Mouse (Mus musculus): ENCODE data around the gene Pfdn4.
"Not testable (repeated sequence)": the region's sequence is repeated elsewhere in the genome, so short reads cannot be mapped to it uniquely, and the experiment has no call there.

Pfdn4 gene

DNA sequence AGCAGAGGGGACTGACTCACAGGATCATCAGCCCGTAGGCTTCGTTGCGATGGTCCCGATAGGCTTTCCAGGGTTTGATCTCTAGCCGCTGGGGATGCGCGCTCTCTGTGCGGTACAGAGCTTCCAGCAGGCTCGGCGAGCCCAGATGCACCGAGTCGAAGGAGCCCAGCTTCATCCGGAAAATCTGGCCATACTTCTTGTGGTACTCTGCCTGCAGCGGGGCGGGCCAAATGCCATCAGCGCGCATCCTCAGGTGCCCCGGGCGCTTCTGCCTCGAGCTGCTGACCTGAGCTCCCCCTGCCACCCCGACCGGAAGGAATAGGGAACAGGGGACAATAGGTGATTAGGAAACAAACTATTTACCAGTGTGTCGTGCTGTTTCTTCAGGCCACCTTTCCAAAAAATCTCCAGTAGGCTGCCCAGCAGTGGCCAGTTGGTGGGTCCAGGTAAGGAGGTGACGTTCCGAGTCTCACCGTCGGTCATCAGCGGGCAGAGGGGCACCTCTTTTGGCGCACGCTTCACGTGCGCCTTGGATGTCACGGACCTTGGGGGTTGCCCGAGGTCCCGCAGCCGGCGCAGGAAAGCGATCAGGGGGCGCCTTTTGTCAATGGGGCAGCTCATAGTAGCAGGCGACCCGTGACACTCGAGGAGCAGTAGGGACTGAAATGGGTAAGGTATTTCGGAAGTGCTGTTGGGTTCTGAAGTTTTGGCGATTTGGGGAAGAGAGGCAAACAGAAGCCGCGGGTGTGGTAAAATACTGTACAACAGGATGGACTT lies at the start of gene Pfdn4:
Gene Pfdn4, plus strand, starts transcription at position 275 of the 777 bp plus-strand sequence.
- DNase-seq (ENCODE audit: inconsistent ontology term): no peak

DNA sequence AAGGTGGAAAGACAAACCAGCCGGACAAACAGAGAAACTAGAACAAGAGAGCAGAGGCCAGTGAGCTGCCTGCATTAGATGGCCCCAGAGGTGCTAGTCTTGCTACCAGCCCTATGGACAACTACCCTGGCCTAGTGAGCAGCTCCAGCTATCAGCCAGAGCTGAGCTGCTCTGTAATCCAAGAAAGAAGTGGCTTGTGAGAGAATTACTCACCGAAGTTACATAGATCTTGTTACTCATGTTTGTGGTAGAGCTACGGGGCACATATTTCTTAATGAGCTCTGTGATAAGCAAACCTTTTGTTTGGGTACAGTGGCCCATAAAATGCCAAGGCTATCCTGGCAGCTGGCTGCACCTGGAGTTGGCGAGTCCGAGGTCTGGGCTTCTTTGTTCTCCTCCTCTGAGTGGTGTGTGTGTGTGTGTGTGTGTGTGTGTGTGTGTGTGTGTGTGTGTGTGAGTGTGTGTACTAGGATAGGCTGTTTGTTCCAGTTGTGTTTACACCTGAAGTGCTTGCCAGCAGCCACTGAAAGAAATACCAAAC lies 49.3 kb upstream of the Pfdn4 start:
- peak; percentile 73 for DNase-seq (ENCODE audit: inconsistent ontology term)

DNA sequence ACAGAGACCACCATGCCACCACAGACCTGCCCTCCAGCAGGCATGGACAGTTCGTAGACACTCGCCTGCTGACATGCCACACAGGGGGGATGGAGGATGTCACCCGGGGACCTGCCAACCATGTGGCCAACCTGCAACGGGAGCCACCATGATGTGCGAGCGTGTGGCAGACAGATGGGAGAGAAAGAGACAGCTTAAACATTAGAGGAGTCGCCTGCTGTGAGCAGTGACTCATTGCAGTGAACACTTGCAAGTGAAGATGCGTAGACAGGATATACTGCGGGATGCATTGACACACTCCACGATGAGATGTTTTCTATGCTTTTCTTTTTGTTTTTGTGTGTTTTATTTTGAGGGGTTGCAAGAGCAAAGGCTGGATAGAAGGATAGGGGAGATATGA lies 48.6 kb upstream of the Pfdn4 start:
- DNase-seq (ENCODE audit: inconsistent ontology term): no peak

DNA sequence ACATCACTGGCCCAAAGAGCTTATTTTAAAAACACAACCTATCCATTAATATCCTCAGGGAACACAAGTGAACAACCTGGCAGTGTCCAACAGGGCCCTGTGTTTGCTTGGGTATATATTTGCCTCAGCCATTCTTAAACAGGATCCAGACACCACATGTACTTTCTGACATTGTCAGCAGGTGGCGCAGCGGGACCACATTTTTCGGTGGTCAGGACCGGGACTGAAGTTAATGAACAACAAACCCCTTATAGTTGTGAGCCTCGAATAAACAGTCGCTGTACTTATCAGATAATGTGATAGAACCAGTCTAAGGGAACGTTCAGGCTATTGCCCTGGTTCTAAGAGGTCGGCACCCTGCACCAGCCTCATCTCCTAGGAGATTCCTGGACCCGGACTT lies 45.3 kb upstream of the Pfdn4 start:
- DNase-seq (ENCODE audit: inconsistent ontology term): peak; percentile 65

DNA sequence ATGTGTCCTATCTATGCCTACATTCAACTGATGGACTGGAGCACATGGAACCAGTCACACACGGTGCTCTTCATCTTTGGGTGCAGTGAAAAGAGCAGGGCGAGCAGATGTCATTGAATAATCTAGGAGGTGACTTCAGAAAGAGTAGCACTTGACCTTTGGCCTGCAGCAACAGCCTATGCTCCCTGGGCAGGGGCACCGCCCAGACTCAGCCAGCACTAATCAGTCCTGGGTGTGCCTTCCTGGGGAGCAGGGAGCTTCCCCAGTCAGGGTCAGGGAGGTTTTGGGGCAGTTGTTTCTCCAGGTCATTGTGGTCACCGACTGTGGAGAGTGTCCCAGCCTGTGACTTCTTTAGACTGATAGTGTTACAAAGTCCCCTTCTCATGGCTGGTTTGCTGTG lies 42.4 kb upstream of the Pfdn4 start:
- not testable (repeated sequence) for DNase-seq (ENCODE audit: inconsistent ontology term)

DNA sequence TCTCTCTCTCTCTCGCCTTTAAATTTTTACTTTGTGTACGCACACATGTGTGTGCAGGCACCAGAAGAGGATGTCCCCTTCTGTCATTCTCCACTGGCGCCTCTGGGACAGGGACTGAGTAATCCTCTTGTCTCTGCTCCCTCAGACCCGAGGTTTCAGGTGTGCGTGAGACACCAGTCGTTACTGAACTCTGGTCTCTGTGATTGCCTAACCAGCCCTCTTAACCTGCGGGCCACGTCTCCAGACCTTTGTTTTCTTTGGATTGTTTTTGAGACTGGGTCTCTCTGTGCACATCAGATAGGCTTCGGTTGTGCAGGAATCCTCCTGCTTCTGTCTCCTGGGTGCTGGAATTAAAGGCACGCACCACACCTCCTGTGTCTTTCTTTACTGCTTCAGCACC lies 37.0 kb upstream of the Pfdn4 start:
- DNase-seq (ENCODE audit: inconsistent ontology term): no peak

DNA sequence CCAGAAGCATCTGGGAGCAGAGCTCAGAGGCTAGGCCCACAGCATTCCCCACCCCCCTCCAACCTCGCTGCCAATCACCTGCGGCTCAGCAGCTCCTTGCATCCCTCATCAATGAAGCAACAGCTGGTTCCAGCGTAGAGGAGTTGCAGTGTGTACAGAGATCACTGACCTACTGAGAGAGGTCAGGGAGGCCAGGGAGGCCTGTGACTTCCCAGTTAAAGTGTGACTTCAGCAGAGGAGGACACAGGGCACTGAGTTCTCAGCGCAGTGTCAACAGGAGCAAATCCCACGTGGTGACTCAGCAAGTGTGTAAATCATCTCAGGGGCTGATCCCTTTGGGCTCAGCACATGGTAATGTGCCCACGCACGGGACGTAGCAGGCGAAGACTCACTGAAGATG lies 36.4 kb upstream of the Pfdn4 start:
- DNase-seq (ENCODE audit: inconsistent ontology term): no peak

DNA sequence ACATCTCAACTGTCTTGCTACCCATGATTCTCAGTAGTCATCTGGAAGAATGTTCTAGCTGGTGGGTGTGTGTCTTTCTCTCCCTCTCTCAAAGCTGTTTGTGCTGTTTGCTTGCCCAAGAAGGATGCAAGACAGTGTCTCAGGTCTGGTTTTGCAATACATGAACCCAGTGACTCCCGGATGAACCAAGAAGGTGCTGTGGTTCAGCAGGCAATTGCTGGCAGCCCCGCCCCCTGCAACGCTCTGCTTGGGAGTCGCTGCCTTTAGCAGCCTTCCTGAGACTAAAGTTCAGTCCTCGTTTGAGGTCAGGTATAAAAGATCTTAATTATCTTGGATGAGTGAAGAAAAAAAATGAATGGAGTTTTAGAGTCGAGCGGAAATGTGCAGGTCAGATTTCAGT lies 34.6 kb upstream of the Pfdn4 start:
- DNase-seq (ENCODE audit: inconsistent ontology term): no peak

DNA sequence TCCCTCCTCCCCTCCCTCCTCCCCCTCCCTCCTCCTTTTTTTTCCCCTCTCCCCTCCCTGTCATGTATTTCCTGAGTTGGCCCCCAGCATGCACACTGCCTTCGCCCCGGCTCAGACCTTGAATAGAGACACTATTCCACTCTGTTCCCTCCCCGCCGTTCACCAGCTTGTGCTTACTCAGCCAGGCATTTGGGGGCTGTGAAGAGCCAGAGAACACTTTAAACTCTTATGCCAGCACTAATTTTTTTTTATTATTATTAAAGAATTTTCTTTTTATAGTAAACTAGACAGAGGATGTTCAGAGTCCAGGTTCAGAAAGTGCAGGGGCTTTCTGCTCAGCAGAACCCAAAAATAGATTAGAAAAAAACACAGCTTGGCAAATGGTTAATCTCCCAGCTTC lies 31.4 kb upstream of the Pfdn4 start:
- DNase-seq (ENCODE audit: inconsistent ontology term): no peak

DNA sequence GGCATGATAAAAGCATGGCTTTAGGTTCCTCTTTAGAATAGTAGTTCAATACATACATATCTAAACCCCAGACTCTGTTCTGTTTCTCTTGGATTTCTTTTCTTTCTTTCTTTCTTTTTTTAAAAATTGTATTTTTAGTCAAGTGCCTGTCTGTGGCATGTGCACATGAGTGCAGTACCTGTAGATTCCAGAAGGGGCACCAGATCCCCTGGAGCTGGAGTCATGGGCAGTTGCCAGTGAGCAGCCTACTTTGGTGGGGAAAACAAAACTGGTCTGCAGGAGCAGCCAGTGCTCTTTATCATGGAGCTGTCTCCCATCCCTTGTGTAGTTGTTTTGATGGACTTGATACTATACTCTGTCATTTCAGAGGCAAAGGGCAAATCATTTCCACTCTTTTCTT lies 28.2 kb upstream of the Pfdn4 start:
- no peak for DNase-seq (ENCODE audit: inconsistent ontology term)

DNA sequence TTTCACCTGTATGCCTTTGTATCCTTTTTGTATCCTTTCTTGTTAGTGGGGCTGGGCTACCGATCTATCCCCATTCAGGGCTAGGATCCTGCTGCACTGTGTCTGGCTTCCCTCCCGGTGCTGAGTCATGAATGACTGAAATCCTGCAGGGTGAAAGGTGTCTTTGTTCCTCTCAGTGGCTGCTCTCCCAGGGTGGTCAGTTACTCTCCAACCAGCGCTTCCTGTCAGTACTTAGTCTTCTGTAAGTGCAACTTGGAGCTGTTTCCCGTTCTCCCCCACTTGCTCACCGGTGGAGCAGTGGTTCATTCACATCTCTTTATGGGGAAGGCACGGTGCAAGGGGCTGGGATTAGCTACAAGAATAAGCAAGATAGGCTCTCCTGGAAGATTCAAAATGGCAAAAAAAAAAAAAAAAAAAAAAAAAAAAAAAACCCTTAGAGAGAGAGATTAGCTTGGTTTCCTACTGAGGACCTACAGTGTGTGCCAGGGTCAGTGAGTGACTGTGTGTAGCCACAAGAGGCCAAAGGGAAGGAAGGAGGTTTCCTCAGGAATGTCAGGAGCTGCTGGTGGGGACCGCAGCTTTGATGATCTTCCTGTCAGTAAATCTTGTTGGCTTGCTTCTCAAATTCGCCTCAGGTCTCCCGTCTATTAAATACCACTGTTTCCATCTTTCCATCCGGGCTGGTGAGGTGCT lies 26.5 kb upstream of the Pfdn4 start:
- peak; percentile 91 for DNase-seq (ENCODE audit: inconsistent ontology term)

DNA sequence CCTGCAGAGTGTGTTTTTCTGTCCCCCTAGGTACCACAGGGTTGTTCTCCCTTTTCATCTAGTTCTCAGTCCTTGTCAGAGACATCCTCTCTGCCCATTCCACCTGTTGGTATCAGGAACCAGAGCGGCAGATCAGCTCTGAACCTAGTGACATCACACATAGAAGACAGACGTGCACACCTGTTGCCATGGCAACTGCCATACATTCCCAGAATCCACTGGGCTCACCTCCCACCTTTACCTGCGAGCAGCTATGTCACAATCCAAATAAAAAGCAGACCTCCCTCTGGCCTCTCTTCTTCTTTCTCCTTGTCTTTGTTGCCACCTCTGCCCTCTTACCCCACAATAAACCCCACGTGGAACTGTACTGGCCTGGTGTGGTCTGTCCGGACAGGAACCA lies 25.6 kb upstream of the Pfdn4 start:
- no peak for DNase-seq (ENCODE audit: inconsistent ontology term)

DNA sequence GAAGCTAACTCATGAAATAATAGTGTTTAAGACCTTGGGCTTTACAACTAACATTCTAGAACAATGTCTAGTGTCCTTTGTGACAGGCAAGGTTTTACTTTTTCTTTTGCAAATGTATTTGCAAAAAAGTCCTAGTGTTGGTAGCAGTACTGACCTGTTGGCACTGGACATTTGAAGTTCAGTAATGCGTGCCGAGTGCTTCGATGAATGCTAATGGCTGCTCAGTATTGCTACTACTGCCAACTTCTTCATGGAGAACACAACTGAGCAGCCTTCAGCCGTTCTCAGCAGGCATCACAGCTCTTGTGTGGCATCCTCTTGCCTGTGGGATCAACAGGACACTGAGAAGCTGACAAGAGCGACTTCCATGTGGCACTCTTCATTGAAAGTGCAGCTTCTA lies 22.1 kb upstream of the Pfdn4 start:
- DNase-seq (ENCODE audit: inconsistent ontology term): no peak

DNA sequence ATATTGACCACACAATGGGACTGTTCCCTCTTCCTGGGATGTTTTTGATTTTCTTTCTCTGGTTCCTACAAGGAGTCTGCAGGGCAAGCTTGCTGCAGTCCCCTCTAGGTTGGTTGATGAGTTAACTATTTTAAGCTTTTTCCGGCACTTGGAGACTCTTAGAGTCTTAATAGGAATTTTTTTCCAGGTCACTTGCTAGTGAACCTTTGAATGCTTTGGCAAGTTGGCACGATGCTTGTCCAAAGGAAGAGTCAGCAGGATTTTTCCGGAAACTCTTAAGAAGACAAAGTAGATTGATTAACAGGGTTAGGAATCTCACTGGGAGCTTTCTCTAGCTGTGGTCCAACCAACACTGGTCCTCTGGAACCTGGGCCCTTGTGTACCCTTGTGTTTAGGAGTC lies 21.1 kb upstream of the Pfdn4 start:
- peak; percentile 26 for DNase-seq (ENCODE audit: inconsistent ontology term)

DNA sequence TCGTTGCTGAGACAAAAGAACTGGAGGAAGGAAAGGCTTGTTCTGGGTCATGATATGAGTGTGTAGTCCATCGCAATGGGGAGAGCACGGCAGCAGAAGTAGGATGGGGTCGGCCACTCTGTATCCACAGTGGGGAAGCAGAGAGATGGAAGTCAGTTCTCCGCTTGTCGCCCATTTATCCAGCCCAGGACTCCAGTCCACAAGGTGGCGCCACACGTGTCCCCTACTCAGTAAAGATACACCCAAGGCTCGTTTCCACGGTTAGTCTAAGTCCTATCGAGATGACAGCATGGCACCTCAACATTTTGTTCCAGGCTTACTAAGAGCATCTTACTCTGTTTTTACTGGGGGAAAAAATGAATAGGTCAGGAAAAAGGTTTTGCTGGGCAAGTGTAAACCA lies 20.0 kb upstream of the Pfdn4 start:
- no peak for DNase-seq (ENCODE audit: inconsistent ontology term)

DNA sequence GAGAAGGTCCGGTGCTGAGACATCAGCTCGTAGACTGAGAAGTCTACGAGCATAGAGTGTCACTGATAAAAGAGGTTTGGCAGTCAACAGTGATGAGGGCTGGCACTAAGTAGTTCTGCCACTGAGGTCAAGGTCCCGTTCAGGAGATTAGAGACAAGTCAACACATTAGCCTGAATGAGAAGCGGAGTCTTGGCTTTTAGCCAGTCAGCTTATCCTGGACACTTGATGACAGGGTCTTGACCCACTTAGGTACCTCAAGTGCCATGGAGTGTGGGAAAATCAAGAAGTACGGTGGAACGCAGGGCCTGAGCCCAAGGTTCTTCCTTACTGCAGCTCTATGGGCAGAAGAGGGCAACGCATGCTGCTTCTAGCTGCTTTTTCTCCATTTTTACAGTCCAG lies 19.6 kb upstream of the Pfdn4 start:
- DNase-seq (ENCODE audit: inconsistent ontology term): no peak

DNA sequence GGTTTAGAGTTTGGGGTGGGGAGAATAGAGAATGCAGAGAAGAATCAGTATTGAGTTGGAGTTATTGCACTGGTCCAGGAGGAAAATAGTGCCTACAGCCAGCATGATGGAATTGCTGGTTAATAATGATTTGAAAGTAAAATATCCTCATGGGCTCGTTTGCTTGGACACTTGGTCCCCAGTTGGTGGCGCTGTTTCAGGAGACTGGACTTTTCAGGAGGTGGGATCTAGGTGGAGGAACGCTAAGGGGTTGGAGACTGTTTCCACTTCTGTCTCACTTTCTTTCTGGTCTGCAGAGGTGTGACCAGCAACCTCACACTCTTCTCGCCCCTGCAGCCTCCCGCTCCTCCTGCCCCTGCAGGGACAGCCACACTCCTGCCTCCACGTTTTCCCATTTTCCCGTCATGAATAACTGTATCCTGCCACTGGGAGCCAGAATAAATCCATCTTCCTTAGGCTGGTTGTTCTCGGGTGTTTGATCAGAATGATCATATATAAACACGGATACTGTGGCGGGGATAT lies 14.1 kb upstream of the Pfdn4 start:
- no peak for DNase-seq (ENCODE audit: inconsistent ontology term)

DNA sequence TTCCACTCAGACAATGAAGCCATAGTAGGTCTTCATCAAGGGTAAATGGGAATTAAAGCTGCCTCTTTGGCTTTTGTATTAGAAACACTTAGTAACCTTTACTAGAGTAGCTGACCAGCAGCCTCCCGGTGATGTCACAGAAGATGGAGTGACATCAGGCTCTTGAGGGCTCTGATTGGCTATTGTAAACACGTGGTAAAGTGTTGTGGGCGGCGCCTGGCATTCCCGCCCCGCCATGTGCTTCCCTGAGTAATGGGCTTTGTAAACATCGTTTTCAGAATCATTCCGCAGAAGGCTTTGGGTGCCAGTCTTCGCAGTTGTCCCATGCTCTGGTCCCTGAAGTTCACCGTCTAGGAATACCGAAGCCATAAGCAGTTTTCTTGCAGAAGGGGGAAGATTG lies 12.3 kb upstream of the Pfdn4 start:
- no peak for DNase-seq (ENCODE audit: inconsistent ontology term)

DNA sequence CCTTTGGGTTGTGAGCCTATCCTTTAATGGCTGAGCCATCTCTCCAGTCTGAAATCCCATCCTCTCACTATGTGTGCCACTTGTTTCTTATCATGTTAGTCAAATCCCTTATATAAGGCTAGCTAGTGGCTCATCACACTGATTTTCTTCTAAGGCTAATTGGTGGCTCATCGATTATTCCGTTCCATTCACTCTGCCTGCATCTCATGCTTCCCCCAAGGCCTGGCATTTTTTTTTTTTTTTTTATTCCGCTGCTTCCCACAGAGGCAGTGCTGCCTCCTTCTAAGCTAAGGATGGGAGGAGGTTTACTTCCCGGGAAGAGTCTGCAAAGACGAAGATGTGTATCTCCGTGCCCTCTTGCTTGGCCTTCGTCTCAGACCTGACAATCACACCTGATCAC lies 9.0 kb upstream of the Pfdn4 start:
- no peak for DNase-seq (ENCODE audit: inconsistent ontology term)

DNA sequence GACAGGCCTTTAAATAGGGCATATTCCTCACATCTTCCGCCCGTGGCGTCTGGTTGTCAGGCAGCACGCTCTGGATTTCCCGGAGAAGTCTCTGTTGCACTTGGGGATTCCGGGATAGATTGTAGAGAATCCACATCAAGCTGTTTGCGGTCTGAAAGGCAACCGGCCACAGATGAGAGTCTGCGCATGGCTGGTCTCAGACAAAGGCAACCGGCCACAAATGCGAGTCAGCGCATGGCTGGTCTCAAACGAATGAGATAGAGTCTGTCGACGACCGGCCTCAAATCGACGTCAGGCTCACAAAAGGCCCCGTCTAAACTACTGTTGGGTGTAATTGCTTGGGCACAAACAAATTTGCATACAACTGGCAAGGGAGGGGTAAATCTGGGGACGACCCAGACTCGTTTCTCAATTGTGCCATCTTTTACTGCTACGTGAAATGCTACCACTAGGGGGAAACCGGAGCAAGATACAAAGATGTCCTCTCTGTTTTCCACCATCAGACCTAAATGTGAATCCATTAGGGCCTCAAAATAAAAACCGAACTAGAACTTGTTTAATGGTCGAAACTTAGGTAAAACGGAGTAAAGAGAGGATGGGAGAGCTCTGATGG lies 8.2 kb upstream of the Pfdn4 start:
- DNase-seq (ENCODE audit: inconsistent ontology term): peak; percentile 82

DNA sequence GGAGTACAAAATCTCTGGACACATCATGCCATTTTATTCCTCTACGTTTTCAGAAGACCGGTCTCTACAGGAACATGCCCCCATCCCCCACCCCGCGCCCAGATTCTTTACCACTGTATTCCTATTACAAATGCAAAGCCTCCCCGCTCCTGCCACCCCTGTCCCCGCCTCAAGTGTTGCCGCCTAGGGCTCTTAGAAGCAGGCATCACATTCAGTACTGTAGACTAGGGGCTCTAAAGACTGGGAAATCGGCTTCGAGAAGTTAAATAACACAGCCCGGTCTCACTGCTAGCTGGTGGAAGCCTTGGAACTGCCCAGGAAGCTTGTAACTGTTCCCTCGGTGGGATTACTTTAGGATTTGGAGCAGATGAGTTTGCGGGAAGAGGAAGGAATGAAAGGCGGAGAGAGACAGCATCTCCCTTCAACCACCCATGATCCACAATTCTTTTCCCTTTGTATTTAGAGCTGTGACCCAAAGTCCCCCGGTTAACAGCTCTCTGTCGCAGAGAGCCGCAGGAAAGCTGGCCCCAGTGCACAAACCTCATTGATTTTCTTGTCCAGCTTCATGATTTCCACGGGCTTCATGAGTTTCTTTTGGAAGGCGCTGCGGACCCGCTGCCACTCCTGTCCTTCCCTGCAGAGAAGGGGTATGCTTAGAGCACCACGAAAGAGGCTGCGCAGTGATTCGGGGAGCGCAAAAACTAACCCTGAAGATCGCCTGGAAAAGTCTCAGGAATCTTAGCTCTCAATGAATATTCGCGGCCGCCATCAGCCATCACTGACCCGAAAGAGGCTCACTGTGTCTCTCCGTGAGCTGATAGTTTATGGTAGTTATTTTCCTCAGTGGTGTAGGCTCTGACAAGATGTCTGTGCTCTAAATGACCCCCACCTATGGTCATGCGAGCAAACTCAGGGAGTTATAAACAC lies 1.2 kb upstream of the Pfdn4 start:
- DNase-seq (ENCODE audit: inconsistent ontology term): no peak
